Mouse (Mus musculus) olfactory bulb, adult 2 months (tissue): Measurements from ENCODE around the gene Tfpi.

Source experiments
- CTCF ChIP-seq: fragments of 200-500 bp; IDR thresholded peaks from 2 replicates; pipeline ENCODE4 v1.5.1; 2012; ENCODE audit warnings: low read depth, mild to moderate bottlenecking, low read length, moderate library complexity; ENCODE audit not compliant: insufficient read depth
- POLR2A ChIP-seq: fragments of 200-500 bp; IDR thresholded peaks from 2 replicates; pipeline ENCODE4 v1.6.1; 2012; ENCODE audit warnings: mild to moderate bottlenecking, low read depth, low read length, moderate library complexity; ENCODE audit not compliant: insufficient read depth

DNA sequence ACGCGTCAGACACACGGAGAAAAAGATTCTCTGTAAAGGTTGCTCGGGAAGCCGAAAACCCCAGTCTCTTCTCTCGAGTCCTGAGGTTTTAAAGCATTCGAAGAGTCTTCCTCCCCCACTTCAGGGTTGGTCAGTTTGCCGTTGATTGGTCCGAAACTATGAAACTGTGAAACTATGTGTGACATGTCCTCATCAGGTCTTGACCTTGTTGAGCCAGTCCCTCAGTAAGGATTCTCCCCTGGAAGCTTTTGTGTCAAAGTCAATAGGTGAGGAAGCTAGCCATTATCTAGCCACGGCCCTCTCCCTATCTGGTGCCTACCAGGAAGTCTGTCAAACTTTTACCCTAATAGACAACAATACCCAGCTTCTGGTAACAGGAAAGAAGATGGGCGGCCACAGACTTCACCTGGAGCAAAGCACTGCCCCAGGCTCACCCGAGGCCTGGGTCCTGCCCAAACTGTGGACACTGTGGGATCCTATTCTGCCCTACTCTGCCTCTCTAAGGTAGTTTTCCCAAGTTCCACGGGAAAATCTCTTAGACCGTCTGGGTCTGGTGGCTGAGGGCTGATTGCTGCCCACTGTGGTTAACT, 2.5 kb downstream of the Tfpi start:
- TF ChIP-seq POLR2A (no peak), CTCF (no peak)
